Mouse (Mus musculus): ENCODE data around the gene Extl1.

Gene Extl1

DNA sequence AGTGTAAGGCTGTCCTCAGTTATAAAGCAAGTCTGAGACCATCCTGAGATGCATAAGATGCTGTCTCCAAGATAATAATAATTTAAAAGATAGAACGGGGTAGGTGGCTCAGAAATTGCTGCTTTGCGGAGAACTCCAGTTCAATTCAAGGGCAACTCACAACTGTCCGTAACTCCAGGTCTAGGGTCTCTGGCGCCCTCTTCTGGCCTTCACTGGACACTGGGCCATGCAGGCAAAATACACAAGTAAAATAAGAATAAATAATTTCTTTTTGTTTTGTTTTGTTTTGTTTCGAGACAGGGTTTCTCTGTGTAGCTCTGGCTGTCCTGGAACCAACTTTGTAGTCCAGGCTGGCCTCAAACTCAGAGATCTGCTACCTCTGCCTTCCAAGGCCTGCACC lies 4.7 kb upstream of the Extl1 start:
- DNase-seq = peak; percentile 77

DNA sequence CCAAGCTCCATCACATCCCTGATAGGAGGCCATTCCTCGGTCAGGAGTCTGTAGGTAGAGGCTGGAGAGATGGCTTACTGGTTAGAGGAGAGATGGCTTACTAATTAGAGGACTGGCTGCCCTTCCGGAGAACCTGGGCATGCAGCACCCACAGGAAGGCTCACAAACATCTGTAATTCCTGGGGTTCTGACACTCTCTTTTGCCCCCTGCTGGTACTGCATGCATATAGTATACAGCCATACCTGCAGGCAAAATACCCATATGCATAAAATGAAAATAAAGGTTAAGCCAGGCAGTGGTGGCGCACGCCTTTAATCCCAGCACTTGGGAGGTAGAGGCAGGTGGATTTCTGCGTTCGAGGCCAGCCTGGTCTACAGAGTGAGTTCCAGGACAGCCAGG lies 3.6 kb upstream of the Extl1 start:
- DNase-seq = peak; percentile 30

DNA sequence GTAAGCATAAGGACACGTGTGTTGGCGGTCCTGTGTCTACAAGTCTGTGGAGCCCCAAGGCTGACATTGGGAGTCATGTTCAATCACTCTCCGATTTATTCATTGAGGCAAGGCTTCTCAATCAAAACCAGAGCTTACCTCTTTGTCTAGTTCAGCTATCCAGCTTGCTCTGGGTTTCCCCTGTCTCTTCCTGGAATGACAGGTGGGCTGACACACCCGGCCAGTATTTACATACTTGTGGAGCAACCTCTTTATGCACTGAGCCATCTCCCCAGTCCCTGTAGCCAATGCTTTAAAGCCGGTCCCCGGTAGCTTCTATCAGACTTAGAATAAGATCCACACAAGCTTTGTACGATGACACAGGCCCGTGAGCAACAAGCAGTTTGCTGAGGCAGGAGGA lies 4.1 kb downstream of the Extl1 start:
- no peak for DNase-seq

DNA sequence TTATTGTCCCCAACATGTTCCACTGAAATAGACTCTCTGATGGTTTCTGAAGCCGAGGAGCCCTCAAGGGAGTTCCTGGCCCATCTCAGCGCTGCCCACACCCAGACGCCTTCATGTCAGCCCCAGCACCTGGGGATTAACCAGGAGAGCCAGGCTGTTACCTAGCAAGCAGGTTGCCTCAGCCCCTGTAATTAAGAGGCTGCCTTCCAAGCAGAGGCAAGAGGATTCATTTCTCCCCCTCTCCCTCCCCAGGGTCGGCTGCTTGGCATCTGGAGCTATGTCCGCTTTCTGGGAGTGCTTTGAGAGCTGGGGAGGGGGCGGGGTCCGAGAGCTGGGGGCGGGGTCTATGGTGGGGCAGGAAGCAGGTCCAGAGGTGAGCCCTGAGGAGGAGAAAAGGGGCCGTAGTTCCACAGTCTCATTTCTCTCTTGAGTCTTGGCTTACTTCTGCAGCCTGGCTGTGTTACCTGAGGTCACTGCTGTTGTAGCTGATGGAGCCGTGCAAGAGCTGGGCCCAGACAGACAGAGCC lies 5.5 kb downstream of the Extl1 start:
- no peak for DNase-seq

DNA sequence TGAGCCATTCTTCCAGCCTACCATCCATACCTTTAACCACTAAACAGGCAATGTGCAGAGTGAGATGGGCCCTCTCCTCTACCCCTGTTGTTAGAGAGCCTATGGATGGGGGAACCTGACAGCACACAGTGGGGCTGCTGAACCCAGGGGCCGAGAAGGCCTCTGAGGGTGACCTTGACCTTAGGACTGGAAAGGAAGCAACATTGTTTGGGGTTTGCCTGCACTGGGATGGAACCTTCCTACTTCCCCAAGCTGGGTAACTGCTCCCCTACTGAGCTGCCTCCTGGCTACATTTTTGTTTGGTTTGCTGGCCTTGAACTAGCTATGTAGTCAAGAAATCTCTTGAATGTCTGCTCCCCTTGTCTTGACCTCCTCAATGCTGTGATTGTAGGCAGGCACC lies 9.3 kb downstream of the Extl1 start:
- no peak for DNase-seq

DNA sequence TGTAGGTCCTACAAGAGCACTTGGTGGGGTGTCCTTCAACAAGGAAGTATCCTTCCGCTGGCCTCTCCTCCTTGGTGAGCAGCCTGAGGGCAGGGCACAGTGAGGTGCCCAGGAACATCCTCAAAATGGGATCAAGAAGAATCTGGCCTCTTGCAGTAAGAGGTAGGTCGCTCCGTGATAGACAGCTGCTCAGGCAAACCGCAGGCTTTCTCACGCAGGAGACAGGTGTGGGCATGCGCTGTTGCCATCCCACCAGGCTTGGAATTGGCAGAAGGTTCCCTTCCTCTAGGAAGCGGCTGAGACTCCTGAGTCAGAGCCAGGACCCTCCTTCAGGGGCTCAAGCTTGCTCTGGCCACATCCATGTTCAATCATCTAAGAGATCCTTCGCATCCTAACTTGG lies 10.4 kb downstream of the Extl1 start:
- DNase-seq = no peak

DNA sequence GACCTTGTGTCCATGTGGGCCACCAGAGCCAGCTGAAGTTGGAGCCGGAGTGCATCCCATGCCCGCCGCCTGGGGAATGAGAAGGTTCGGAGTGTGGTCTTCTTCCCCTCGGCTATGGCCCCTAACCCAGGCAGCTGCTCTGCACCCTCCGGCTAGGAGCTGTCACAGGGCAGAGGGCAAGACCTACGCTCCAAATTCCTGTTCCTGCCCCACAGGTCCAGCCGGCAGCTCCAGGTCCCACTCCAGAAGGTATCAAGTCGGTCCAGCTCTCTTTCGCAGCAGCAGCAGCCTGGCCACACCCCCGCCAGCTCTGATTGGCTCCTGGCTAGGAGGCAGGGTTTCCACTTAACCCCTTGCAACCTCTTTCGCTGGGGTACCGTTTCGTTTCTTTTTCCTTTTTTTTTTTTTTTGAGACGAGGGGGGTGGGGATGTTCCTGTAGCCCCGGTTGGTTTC lies 11.3 kb downstream of the Extl1 start:
- DNase-seq = peak; percentile 87

DNA sequence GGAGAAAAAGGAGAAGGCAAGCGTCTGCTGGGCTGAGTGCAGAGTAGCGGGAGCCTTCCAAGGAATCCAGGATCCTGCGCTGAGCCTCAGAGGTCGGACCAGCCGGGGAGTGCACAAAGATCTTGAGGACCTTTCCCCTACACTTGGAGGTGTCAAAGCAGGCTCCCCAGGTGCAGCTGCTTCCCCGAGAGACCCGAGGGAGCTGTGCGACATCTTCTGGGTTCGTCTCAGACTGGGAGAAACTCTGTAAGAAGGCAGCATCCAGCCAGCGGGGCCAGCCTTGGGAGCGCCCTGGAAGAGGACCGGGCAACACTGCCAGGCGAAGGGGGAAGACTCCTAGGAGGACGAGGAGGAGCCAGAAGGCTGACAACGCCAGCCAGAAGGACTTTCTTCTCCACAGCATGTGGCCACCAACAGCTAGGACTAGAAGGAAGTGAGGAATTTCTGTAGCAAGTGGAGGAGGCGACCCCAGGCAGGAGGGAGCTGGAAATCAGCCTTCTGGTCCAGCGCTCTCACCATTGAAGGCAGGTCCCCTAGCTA lies 12.3 kb downstream of the Extl1 start:
- DNase-seq = no peak

DNA sequence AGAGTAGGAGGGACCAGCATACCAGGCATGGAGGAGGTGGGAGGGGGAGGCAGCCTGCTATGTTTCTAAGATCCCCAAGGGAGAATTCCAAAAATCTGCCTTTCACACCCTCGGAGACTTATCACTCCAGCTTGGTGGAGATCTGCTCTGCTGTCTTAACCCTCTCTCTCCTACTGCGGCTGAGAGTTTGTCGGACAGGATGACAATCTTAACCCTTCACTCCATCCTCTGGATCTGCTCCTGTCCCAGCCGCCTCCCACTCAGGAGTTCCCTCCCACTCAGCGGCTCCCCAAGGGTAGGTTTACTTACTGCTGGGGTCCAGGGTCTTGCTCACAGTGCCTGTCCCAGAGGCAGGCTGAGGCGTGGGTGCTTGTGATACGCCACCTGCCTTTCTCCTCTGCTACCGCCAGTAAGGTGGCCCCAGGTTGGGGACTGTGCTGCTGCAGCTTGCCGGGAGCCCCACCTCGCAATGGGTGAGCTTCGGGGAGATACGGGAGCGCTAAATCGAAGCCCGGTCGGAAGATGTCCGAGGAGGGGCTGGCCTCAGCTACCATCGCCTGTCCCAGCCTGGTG lies 12.9 kb downstream of the Extl1 start:
- DNase-seq = no peak

DNA sequence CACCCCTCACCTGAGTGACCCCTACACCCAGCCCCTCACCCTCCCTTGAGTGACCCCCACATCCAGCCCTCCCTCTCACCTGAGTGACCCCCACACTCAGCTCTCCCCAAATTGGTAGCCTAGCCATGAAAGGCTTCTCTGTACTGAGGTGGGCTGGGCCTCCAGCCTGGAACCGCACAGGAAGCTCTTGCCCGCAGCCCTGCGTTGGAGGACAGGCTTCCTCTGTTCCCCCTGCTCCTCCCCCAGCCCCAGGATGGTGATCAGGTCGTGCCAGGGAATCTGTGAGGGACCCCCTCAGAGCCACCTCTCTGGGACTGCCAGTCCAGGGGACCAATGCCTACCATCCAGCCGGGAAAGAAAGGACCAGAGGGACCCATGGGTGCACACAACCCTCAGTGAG lies 18.4 kb downstream of the Extl1 start:
- DNase-seq = no peak

DNA sequence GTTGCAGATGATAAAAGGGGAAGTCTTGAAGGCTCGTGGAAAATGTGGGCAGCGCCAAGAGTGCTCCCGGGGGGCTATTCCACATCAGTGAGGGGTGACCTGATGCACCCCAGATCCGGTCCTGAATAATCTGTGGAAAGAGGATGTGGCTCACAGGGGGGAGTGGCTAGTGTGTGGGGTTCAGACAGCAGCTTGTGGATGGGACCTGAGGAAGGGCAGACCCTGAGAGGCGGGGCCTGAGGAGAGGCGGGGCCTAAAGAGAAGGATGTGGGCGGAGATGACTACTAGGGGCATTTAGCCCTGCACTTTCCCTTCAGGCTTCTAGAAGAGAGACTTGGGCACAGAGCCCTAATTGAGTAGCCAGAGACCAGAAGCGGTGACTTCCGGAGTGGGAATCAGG lies 21.1 kb downstream of the Extl1 start:
- peak; percentile 53 for DNase-seq

DNA sequence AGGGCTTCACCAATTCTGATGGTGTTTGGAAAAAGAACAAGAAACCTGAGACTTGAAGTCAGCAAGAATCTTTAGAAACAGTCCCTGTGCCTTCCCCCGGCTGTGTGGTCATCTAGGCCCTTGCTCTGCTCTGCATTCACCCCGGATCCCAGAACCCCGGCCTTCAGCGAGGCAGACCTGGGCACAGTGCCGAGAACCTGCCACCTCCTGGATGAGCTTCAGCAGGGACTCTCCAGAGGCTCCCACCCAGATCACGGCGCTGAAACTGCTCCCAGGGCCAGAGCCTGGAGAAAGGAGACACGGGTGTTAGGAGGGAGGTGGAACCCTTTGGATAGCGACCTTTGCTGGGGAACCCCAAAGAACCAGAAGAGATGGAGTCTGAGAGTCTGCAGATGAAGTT lies 21.5 kb downstream of the Extl1 start:
- no peak for DNase-seq

DNA sequence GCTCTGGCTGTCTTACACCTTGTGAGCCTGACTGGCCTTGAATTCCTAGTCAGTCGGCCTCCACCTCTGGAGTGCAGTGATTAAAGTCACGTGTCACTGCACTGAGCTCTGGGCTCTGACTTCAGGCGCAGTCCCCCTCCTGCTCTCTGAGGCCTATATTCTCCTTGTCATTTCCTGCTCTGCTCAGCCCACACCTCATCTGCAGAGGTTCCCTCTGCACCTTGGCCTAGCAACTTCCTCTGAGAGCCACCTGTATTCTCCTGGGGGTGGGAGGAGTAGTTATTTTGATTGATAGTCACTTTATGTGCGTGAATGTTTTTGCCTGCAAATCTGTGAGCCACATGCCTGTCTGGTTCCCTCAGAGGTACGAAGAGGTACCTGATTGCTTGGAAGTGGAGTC lies 22.4 kb downstream of the Extl1 start:
- DNase-seq = no peak

DNA sequence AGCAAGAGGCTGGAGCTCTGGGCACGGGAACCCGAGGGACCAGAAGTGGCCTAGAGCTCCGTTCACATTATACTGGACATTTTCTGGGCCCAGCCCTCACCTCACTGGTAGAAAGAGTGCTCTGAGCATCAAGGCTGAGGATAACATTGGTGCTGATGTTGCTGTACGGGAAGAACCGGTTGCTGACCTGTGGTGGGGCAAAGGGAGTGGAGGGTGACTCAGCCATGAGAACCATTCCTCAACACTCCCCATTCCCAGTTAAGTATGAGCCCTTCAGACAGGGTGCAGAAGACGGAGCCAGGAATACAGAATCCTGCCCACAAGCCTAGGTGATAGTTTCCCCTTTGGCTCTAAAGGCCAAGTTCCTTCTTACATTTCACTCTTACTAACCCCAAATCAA lies 24.0 kb downstream of the Extl1 start:
- DNase-seq = no peak

DNA sequence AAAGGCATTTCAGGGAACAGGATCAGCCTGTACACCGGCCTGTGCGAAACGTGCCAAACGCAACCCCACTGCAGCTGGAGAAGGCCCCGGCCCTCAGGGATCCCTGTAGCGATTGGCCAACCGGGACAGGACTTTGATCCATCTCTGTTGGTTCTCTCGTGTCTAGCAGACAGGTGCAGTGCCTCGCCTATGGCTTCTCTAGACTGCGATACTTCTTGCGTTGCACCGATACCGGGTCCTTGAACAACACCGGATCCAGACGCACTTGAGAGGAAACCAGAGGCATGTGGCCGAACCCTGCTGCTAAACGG lies 26.2 kb downstream of the Extl1 start:
- DNase-seq = no peak

DNA sequence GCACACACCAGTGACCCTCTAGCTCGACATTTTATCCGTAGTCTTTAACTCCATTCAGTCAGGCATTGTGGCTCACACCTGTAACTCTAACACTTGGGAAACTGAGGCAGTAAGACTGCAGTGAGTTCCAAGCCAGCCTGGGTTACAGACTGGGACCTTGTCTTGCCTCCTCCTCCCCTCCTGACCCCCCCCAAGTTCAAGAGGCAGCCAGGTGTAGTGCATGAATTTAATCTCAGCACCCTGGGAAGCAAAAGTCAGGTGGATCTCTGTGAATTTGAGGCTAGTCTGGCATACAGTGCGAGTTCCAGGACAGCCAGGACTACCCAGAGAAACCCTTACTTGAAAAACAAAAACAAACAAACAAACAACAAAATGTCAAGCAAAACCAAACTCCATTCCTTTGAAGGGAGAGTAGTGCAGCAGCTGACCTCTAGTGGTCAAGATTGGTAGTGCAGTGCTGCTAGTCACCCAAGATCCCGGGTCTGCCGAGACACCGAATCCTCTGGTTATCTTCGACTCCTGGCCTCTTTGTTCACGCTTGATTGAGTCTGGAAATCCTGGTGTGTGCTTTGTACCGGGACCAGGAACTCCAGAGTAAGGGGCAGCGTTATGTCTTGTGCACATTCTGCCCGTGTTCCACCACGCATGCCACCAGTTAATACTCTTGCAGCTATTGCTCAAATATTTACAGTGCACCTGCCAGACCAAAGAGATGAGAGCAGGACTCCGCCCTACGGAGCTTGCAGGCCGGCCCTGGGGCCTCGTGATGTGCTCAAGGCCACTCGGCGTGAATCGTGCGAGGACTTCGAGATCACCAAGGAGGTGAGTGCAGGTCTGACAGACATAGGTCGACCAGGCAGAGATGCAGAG lies 26.8 kb downstream of the Extl1 start:
- peak; percentile 87 for DNase-seq

DNA sequence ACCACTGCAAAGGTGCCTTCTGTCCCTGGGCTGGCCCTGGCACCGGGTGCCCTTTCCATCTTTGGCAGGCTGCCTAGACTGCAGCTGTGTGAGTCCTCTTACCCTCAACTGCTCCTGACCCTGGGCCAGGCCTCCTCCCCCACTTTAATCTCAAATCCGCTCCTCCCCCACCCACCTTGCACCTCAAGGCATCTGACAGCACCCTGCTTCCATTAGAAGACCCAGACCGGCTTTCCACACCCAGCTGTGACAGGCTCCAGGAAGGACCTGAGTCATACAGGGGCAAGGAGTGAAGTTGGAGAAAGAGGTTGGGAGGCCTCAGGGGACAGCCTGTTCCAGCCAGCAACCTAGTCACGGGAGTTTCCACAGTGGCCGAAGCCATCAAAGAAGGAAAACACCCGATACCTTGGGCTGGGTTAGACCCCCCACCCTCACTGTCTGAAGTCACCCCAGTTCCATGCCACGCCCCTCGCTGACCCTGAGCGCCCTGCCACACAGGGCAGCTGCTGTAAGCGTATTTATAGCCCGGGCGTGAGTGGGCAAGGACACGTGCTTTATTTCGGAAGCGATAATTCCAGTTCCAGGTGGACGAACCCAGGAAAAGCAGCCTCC lies 27.7 kb downstream of the Extl1 start:
- DNase-seq = peak; percentile 87

DNA sequence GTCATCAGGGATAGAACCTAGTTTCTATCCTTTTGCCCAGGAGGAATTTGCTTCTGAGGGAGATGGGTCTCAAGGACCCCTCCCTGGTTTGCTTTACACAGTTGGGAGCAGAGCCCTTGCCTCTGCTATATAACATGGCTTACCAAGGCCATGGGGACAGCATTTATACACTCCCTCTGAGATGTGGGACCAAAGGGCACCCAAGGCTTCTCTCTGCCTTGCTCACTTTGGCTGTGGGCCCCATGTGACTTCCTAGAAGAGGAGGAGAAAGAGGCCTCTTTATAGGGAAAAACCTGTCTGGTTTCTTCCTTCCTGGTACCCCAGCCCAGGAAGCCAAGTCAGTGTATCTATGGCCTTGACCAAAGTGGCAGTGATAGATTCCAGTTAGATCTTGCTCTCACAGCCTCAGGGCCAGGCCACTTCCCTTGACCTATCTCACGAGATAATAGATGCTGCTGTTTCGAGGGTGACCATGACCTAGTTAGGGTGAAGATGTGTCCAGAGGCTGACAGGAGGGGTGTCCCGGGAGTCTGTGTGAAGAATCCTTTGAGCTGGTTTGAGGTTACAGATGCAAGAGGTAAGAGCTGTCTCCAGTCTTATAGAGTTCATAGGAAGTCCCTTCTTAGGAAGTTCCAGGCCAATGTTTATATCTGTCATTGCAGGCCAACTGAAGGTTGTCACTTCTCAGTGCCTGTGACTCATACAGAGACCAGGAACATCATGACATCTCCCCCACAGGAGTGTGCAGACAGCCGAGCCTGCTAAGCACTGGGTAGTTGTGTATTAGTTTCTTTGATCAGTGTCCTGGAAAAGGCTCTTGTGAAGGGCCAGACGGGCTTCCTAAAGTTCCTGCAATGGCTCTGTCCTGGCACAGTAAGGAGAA lies 29.9 kb downstream of the Extl1 start:
- DNase-seq = no peak

DNA sequence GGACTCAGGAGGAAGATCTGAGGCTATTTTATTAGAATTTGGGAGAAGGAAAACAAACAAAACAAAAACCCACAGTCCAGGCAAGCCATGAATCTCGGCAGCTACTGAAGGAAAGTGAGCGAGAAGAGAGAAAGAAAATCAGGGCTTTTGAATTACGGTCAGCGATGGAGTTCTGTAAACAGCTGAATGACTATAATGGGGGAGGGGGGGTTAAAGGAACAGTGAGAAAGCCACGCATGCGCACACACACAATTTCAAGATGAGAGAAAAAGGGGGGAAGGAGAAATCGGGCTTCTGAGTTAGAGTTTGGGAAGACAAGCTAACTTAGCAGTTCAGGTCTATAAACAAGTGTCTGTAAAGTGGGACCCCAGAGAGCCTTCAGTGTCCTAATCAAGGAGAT lies 30.7 kb downstream of the Extl1 start:
- no peak for DNase-seq

DNA sequence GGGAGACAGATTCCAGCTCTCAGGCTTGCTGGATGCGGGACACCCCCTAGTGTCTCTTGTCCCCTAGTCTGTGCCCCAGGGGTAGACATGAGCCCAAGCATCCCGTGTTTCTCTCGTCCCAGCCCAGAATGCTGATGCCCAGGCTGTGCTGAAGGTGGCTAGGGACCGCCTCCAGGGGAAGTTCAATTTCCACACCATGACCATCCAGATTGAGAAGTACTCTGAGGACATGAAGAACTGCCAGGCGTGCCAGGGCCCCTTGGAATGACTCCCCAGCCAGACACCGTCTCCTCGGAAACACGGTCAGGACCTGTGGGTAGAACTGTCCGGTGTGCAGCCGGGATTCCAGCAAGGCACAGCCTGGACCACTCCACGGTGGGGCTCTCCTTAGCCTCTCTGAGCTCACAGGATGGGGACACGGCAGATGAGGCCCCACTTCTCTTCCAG lies 31.4 kb downstream of the Extl1 start:
- no peak for DNase-seq

DNA sequence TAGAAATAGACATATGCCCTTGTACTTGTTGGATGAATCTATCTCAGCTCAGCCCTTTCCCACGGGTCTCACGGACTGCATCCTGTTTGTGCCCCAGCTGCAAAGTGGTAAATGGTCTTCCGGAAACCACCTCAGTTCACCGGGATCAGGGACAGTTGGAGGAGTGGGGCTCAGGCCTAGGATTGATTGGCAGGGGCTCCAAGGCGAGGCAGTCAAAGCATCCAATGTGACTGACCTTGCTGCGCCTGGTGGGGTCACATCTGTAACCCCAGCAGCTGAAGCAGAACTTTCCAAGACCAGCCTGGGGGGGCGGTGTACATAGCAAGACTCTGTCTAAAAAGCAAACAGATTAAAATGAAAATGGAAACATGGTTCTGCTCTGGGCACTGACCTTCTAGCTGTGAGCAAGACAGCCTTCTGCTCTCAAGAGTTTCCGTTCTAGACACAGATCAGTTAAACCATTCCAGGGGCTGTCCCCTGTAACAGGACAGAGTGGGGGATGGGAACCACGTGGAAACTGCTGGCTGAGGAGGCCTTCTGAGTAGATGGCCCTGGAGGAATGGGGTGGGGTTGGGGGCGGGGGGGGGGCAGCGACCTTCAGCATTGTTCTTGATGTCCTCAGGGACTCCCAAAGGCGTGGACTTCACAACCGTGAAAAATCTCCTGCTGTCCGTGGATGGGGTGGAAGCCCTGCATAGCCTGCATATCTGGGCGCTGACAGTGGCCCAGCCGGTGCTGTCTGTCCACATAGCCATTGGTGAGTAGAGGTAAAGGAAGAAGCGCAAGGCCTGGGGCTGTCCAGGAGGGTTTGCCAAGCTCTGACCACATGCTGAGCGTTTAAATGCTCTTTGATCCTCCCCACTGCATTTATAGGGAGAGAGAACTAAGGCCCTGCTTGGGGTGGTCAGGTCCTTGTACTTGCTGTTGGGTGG lies 32.1 kb downstream of the Extl1 start:
- no peak for DNase-seq

DNA sequence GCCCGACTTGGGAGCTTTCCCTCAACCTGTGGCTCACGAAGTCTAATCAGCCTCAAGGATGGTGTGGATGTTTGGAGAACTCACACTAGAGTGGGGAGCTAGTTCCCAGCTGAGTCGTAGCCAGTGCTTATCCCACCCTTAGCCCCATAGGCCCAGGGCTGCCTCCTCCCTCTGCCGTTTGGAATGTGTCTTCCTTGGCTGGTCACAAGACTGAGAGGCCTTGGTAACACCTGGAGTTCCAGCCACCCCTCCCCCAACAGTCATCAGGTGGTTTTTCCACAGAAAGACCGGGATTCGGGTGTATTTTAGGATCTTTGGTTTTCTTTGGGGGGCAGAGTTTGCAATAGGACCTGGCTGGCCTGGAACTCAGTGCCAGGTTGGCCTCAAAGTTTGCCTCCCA lies 33.0 kb downstream of the Extl1 start:
- DNase-seq = no peak
